Mouse (Mus musculus): ENCODE results near the gene Lig4. TPM values are rescaled to one million over a fixed set of nuclear protein-coding genes. Genes with fewer than 3 reads are reported as not detected.

The Lig4 gene
- total RNA-seq, 4 experiments from 2014 or later: 10.6 to 12.6 (median 10.7) TPM

GRCm38 (mm10) chr8:9932711-9933110 lies 44.8 kb downstream of the Lig4 start:
- no peak for DNase-seq (ENCODE audit: low spot score in 2 of 2)

- DNase-seq (ENCODE audit: low spot score in 2 of 2): peak; percentile 13 to 88
Observed at GRCm38 (mm10) chr8:9929746-9930445, 47.6 kb downstream of the Lig4 start.

Other genes starting within 250 kb of the Lig4 start
- 100 to 1,000 TPM in 2 of 4 experiments, 10 to 100 TPM in 2; 92.7 to 110 (median 103) TPM for gene Fam155a, start 206.5 kb downstream of the Lig4 start, total RNA-seq (2022)
- gene Gm10217, start 113.4 kb downstream of the Lig4 start, total RNA-seq (2022): not detected
- 10 to 100 TPM; 24.8 to 27.8 (median 25.4) TPM for gene Abhd13, start within 50 bp of the Lig4 start, total RNA-seq (2022)
- gene Tnfsf13b, start 28.8 kb upstream of the Lig4 start, total RNA-seq (2022): 1 to 10 TPM; 2.0 to 5.6 (median 3.6) TPM
- gene Myo16, start 176.2 kb upstream of the Lig4 start, total RNA-seq (2022): 10 to 100 TPM; 27.3 to 32.6 (median 29.7) TPM